Mouse (Mus musculus): ENCODE results near the gene Chd5. TPM values are rescaled to one million over a fixed set of nuclear protein-coding genes. Genes with fewer than 3 reads are reported as not detected.

Chd5 gene
- polyA plus RNA-seq, 1 experiment from 2014 or later, result 2.8 TPM

GRCm38 (mm10) chr4:152300375-152300774 lies 38.1 kb upstream of the Chd5 start:
- no peak overlapping the region for H3K9ac ChIP-seq
- no peaks in the 10 kb centered on the region for H3K27me3 ChIP-seq (replicated peaks)
- no peak overlapping the region for H3K27ac ChIP-seq
- peaks cover 17% of the 10 kb centered on the region for H3K4me1 ChIP-seq (replicated peaks)
- peaks cover 21% of the 10 kb centered on the region; the same call in 1 of the 2 replicates for H3K36me3 ChIP-seq
- 95% methylated on average over 8 of the region's 8 CpGs for WGBS
- no peaks in the 10 kb centered on the region for H3K9me3 ChIP-seq
- H3K4me3 ChIP-seq (replicated peaks), result no peak overlapping the region
- no peak overlapping the region for H3K4me2 ChIP-seq (replicated peaks)
- no peak for ATAC-seq

GRCm38 (mm10) chr4:152302012-152302411 lies 36.4 kb upstream of the Chd5 start:
- 75% methylated on average over 11 of the region's 11 CpGs for WGBS
- no peak for ATAC-seq
- H3K4me2 ChIP-seq (replicated peaks), result no peak overlapping the region
- H3K27me3 ChIP-seq (replicated peaks), result no peaks in the 10 kb centered on the region
- H3K4me3 ChIP-seq (replicated peaks), result no peak overlapping the region
- H3K27ac ChIP-seq, result no peak overlapping the region
- H3K36me3 ChIP-seq, result peaks cover 21% of the 10 kb centered on the region; the same call in 1 of the 2 replicates
- no peaks in the 10 kb centered on the region for H3K9me3 ChIP-seq
- H3K4me1 ChIP-seq (replicated peaks), result peaks cover 10% of the 10 kb centered on the region; the same call in 1 of the 2 replicates
- no peak overlapping the region for H3K9ac ChIP-seq

- H3K9me3 ChIP-seq, result no peaks in the 10 kb centered on the region
- H3K27ac ChIP-seq, result no peak overlapping the region
- H3K27me3 ChIP-seq (replicated peaks), result no peaks in the 10 kb centered on the region
- no peak overlapping the region for H3K9ac ChIP-seq
- no peak for ATAC-seq
- peaks cover 21% of the 10 kb centered on the region; the same call in 1 of the 2 replicates for H3K36me3 ChIP-seq
- H3K4me2 ChIP-seq (replicated peaks), result no peak overlapping the region
- WGBS, result 84% methylated on average over 10 of the region's 10 CpGs
- H3K4me3 ChIP-seq (replicated peaks), result no peak overlapping the region
- peaks cover 6% of the 10 kb centered on the region; the same call in 1 of the 2 replicates for H3K4me1 ChIP-seq (replicated peaks)
Observed at GRCm38 (mm10) chr4:152303172-152303571, 35.3 kb upstream of the Chd5 start.

GRCm38 (mm10) chr4:152304685-152305084 lies 33.8 kb upstream of the Chd5 start:
- no peak overlapping the region for H3K4me2 ChIP-seq (replicated peaks)
- no peak overlapping the region for H3K9ac ChIP-seq
- H3K9me3 ChIP-seq, result no peaks in the 10 kb centered on the region
- no peaks in the 10 kb centered on the region for H3K27me3 ChIP-seq (replicated peaks)
- H3K27ac ChIP-seq, result no peak overlapping the region
- WGBS, result 90% methylated on average over 6 of the region's 6 CpGs
- H3K36me3 ChIP-seq, result peaks cover 19% of the 10 kb centered on the region; the same call in 1 of the 2 replicates
- H3K4me1 ChIP-seq (replicated peaks), result no peaks in the 10 kb centered on the region
- H3K4me3 ChIP-seq (replicated peaks), result no peak overlapping the region
- ATAC-seq, result no peak

- H3K27ac ChIP-seq, result no peak overlapping the region
- peaks cover 4% of the 10 kb centered on the region; the same call in 1 of the 2 replicates for H3K27me3 ChIP-seq (replicated peaks)
- no peak for ATAC-seq
- peaks cover 16% of the 10 kb centered on the region; the same call in 1 of the 2 replicates for H3K36me3 ChIP-seq
- no peaks in the 10 kb centered on the region for H3K9me3 ChIP-seq
- H3K4me3 ChIP-seq (replicated peaks), result no peak overlapping the region
- 73% methylated on average over 6 of the region's 6 CpGs for WGBS
- no peak overlapping the region for H3K9ac ChIP-seq
- no peaks in the 10 kb centered on the region for H3K4me1 ChIP-seq (replicated peaks)
- no peak overlapping the region for H3K4me2 ChIP-seq (replicated peaks)
Observed at GRCm38 (mm10) chr4:152305991-152306390, 32.5 kb upstream of the Chd5 start.

GRCm38 (mm10) chr4:152307542-152307941 lies 30.9 kb upstream of the Chd5 start:
- Histone ChIP-seq H3K36me3 (peaks cover 14% of the 10 kb centered on the region; the same call in 1 of the 2 replicates), H3K4me2 (replicated peaks) (no peak overlapping the region), H3K9ac (no peak overlapping the region), H3K4me3 (replicated peaks) (no peak overlapping the region), H3K4me1 (replicated peaks) (peaks cover 5% of the 10 kb centered on the region; the same call in 1 of the 2 replicates), H3K27me3 (replicated peaks) (peaks cover 20% of the 10 kb centered on the region), H3K9me3 (no peaks in the 10 kb centered on the region), H3K27ac (no peak overlapping the region)
- 77% methylated on average over 9 of the region's 9 CpGs for WGBS
- no peak for ATAC-seq

GRCm38 (mm10) chr4:152312186-152312585 lies 26.3 kb upstream of the Chd5 start:
- H3K4me3 ChIP-seq (replicated peaks), result peak overlapping the region; percentile 28
- no peak overlapping the region for H3K27ac ChIP-seq
- H3K4me2 ChIP-seq (replicated peaks), result peak overlapping the region; percentile 66
- H3K9me3 ChIP-seq, result no peaks in the 10 kb centered on the region
- peaks cover 25% of the 10 kb centered on the region for H3K4me1 ChIP-seq (replicated peaks)
- peak; percentile 13; the same call in 1 of the 2 replicates for ATAC-seq
- peaks cover 62% of the 10 kb centered on the region for H3K27me3 ChIP-seq (replicated peaks)
- peak overlapping the region; percentile 14; the same call in 1 of the 2 replicates for H3K9ac ChIP-seq
- no peaks in the 10 kb centered on the region for H3K36me3 ChIP-seq
- WGBS, result 3% methylated on average over 14 of the region's 14 CpGs

- no peaks in the 10 kb centered on the region for H3K36me3 ChIP-seq
- H3K4me1 ChIP-seq (replicated peaks), result peaks cover 28% of the 10 kb centered on the region
- H3K9me3 ChIP-seq, result no peaks in the 10 kb centered on the region
- 0 out of 2 replicates have a peak overlapping the region, but pooled peaks have one; percentile 12 for H3K9ac ChIP-seq
- peak overlapping the region; percentile 28 for H3K4me3 ChIP-seq (replicated peaks)
- ATAC-seq, result peak; percentile 61
- WGBS, result under 1% methylated on average over 29 of the region's 29 CpGs
- no peak overlapping the region for H3K27ac ChIP-seq
- peak overlapping the region; percentile 66 for H3K4me2 ChIP-seq (replicated peaks)
- H3K27me3 ChIP-seq (replicated peaks), result peaks cover 71% of the 10 kb centered on the region
Observed at GRCm38 (mm10) chr4:152313211-152313632, 25.2 kb upstream of the Chd5 start.

GRCm38 (mm10) chr4:152313934-152314333 lies 24.5 kb upstream of the Chd5 start:
- Histone ChIP-seq H3K4me1 (replicated peaks) (peaks cover 35% of the 10 kb centered on the region), H3K9me3 (no peaks in the 10 kb centered on the region), H3K4me2 (replicated peaks) (peak overlapping the region; percentile 66), H3K27ac (no peak overlapping the region), H3K27me3 (replicated peaks) (peaks cover 75% of the 10 kb centered on the region), H3K9ac (no peak overlapping the region), H3K36me3 (no peaks in the 10 kb centered on the region), H3K4me3 (replicated peaks) (no peak overlapping the region)
- ATAC-seq, result 0 out of 2 replicates have a peak, but pooled peaks have one; percentile 13

GRCm38 (mm10) chr4:152315498-152316213 lies 22.8 kb upstream of the Chd5 start:
- H3K36me3 ChIP-seq, result no peaks in the 10 kb centered on the region
- H3K9ac ChIP-seq, result no peak overlapping the region
- H3K27ac ChIP-seq, result no peak overlapping the region
- H3K4me3 ChIP-seq (replicated peaks), result peak overlapping the region; percentile 23
- peak overlapping the region; percentile 55 for H3K4me2 ChIP-seq (replicated peaks)
- ATAC-seq, result no peak
- H3K4me1 ChIP-seq (replicated peaks), result peaks cover 37% of the 10 kb centered on the region
- WGBS, result 2% methylated on average over 43 of the region's 43 CpGs
- H3K9me3 ChIP-seq, result no peaks in the 10 kb centered on the region
- H3K27me3 ChIP-seq (replicated peaks), result peaks cover 75% of the 10 kb centered on the region

- Histone ChIP-seq H3K9ac (no peak overlapping the region), H3K27me3 (replicated peaks) (peaks cover 55% of the 10 kb centered on the region)
- 76% methylated on average over 6 of the region's 6 CpGs for WGBS
Observed at GRCm38 (mm10) chr4:152317631-152318033, 20.8 kb upstream of the Chd5 start.

GRCm38 (mm10) chr4:152318517-152319234 lies 19.8 kb upstream of the Chd5 start, which contains the start of gene Rnf207:
TSS of gene Rnf207 (minus strand) at chr4:152318993.
- 5% methylated on average over 26 of the region's 26 CpGs for WGBS
- no peaks in the 10 kb centered on the region for H3K36me3 ChIP-seq
- H3K4me1 ChIP-seq (replicated peaks), result peaks cover 20% of the 10 kb centered on the region; the same call in 1 of the 2 replicates
- peak; percentile 39; the same call in 1 of the 2 replicates for ATAC-seq
- H3K27ac ChIP-seq, result no peak within 1 kb of the TSS
- peaks cover 44% of the 10 kb centered on the region for H3K27me3 ChIP-seq (replicated peaks)
- peak within 1 kb of the TSS; percentile 20; the same call in 1 of the 2 replicates for H3K4me3 ChIP-seq (replicated peaks)
- H3K4me2 ChIP-seq (replicated peaks), result peak within 1 kb of the TSS; percentile 57
- no peaks in the 10 kb centered on the region for H3K9me3 ChIP-seq
- H3K9ac ChIP-seq, result peak within 1 kb of the TSS; percentile 37

More at GRCm38 (mm10) chr4:152317631-152318033, 20.8 kb upstream of the Chd5 start:
- Histone ChIP-seq H3K36me3 (no peaks in the 10 kb centered on the region), H3K4me3 (replicated peaks) (no peak overlapping the region), H3K27ac (no peak overlapping the region), H3K9me3 (no peaks in the 10 kb centered on the region), H3K4me2 (replicated peaks) (peak overlapping the region; percentile 17; the same call in 1 of the 2 replicates), H3K4me1 (replicated peaks) (peaks cover 31% of the 10 kb centered on the region)
- no peak for ATAC-seq

Data from intestine, embryonic 15.5 days (tissue).